Mouse (Mus musculus): Measurements from ENCODE around the gene Rufy4.
A peak's percentile ranks its signal among the peaks of the same experiment; 100 is the strongest.

Gene Rufy4

DNA sequence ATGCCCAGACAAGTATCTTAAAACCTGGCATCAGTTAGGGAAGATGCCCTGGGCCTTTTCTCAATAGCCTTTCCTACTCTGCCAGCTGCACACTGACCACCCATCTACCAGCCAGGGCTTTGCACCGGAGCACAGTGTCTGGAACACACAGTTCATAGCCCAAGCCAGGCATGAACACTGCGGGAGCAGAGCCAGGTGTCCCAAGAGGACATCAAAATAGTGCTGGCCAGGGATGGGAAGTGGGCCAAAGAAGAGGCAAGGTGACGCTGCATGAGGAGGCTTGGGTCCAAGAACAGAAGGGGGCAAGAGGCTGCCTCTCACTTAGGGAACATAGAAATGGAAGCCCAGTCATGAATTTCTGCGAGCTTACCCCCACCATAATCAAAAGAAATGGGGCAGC lies 19.7 kb upstream of the Rufy4 start:
- peak; percentile 32 for DNase-seq (ENCODE audit: low spot score)

- DNase-seq (ENCODE audit: low spot score) = no peak
Measured at GRCm38 (mm10) chr1:74106214-74106613, 19.1 kb upstream of the Rufy4 start.

- no peak for DNase-seq (ENCODE audit: low spot score)
Measured at GRCm38 (mm10) chr1:74107931-74108618, 17.3 kb upstream of the Rufy4 start.

- DNase-seq (ENCODE audit: low spot score) = no peak
Measured at GRCm38 (mm10) chr1:74109670-74110069, 15.7 kb upstream of the Rufy4 start.

DNA sequence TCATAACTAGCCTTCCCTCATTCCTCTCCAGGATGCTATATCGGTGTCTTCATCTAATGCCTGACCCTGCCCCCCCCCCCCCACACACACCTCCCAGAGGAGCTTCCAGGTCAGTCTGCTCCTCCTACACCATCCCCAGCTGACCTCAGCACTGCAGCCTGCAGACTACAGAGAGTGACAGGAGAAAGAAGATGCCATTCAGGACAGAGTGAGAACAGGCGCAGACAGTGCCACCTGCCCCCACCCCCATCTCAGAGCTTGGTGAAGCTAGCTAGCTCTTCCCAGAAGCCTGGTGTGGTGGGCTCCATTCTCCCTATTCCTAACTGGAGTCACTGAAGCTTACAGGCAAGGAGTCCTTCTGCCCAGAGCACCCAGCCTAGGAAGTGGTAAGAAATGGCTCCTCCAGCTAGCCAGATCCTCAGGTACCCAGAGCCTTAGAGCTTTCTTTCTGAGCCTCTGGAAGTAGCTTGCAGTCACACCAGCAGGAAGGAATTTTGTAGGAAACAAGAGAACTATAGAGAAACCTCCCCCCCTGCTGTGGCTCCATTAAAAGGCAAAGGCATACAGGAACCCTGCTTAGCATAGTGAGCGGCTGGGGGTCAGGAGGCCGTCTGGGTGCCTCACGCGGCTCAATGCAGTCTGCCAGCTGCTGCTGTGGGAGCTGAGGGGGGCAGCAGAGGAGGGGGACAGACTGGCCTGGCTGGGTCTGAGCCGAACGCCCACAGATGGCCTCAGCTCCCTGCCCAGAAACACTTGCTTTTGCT lies 14.2 kb upstream of the Rufy4 start:
- peak; percentile 39 for DNase-seq (ENCODE audit: low spot score)

DNA sequence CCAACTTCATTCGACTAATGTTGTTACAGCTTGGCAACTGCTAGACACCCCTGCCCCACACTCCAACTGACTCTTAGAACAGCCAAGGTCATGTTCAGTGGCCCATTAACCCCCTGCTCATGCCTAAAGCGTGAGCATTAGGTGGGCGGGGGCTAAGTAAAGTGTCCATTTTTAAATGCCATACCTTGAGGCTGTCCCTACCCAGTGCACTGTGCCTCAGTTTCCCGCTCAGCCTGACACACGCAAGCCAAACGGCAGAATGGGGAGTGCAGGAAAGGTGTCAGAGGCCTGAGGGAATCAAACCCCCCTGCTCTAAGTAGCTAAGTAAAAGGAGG lies 13.7 kb upstream of the Rufy4 start:
- DNase-seq (ENCODE audit: low spot score) = no peak

DNA sequence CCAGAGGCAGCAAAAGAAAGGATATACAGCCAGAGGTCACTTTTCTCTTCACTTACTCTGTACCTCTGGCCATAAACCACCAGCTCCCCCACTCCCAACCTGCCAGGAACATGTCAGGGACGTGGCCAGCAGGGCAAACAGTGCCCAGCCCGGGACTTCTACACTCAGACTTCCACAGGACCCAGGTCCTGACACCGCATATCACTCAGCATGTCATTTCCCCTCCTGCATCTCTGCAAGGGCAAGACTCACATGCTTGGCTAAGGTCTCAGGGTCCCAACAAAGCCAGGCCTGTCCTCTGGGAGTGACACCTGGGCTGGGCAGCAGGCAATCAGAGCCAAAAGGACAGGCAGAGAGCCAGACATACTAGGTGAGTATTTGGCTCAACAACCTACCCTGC lies 12.3 kb upstream of the Rufy4 start:
- DNase-seq (ENCODE audit: low spot score) = peak; percentile 9

DNA sequence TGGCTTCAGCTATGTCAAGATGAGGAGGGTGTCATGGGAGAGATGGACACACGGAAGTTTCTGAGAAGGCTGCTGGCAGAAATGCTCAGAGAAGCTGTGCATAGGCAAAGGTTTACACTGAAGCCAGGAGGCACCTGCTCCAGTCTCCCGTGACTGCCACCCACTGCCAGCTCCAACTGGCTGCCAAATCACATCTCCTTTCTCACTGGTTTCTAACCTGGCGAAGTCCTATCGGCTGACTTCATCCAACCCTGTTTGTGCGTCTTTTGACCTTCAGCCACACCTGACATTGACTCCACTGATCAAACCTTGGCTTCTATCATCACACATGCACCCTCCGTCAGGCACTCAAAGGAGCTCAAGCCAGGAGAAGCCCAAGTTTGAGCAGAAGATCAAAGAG lies 7.5 kb upstream of the Rufy4 start:
- no peak for DNase-seq (ENCODE audit: low spot score)

DNA sequence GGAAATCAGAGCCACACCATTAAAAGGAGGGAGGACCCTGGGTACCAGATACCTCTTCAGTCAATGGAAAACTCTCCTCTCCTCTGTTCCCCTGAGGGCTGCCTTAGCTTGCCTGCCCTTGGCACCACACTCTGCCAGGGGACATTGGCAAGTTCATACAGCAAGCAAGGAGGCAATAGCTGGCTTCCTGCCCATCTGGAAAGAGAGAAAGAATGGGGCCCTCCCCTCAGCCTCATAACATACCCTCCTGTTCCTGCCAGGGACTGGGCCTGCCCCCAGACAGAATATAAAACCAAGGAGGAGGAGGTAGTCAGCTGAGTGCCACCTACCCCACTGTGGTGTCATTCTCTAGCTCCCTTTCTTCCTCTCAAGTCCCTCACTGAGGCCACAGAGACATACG lies 6.2 kb upstream of the Rufy4 start:
- peak; percentile 44 for DNase-seq (ENCODE audit: low spot score)

DNA sequence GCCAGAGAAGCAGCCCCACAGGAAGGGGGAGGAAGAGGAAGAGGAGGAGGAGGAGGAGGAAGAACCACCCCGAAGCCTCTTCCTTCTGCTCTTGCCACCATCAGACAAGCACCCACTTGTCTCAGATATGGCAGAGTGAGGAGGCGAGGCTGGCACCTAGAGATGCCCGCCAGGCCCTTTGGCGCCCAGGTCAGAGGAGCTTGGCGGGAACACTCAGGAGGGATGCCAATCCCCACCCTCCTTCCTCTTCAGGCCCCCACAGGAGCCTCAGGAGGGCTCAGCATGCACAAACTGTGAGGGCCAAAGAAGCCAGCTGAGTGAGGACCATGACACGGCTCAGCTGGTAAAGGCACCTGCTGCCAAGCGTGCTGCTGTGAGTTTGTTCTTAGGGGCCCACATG lies 4.2 kb upstream of the Rufy4 start:
- DNase-seq (ENCODE audit: low spot score) = no peak

- DNase-seq (ENCODE audit: low spot score) = peak; percentile 77
Measured at GRCm38 (mm10) chr1:74121821-74122576, 3.3 kb upstream of the Rufy4 start.

- DNase-seq (ENCODE audit: low spot score) = no peak
Measured at GRCm38 (mm10) chr1:74123215-74123614, 2.1 kb upstream of the Rufy4 start.

GRCm38 (mm10) chr1:74124021-74124981 lies 1.0 kb upstream of the Rufy4 start, which contains the start of gene Tns1:
TSS of gene Tns1 (minus strand) at chr1:74124449.
- peak; percentile 74 for DNase-seq (ENCODE audit: low spot score)

DNA sequence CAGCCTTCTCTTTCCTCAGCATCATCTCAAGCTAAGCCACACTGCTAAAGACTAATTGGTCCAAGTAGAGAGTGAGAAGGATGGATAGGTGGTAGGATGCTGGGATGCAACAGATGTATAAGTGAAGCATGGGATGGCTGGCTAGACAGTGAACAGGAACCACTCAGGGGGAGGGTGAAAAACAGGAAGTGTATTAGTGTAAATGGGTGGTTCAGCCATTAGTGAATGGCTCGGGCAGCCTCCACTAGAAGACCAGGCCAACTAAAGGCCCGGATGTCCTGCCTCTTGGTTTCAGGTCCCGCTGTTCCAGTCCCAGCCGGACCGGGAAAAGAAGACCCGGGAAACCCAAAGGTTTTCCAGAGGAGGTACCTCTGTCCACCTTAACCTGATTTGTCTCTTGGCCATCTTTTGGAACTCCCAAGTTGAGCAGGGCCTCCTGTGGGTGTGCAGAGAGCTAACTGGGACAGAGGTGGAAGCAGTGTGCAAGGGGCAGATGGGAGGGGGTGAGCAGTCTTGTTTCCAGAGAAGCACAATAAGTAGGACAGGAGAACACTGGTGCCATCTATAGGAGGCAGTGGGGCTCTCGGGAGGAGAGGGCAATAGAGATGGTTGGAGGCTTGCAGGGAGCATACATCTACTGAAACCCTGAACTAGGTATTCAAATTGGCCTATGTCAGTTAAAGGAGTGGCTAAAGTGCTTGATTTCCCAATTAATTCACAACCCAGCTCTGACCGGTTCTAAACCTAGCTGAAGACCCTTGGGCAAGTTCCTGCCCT lies 5.7 kb downstream of the Rufy4 start:
- DNase-seq (ENCODE audit: low spot score) = no peak

DNA sequence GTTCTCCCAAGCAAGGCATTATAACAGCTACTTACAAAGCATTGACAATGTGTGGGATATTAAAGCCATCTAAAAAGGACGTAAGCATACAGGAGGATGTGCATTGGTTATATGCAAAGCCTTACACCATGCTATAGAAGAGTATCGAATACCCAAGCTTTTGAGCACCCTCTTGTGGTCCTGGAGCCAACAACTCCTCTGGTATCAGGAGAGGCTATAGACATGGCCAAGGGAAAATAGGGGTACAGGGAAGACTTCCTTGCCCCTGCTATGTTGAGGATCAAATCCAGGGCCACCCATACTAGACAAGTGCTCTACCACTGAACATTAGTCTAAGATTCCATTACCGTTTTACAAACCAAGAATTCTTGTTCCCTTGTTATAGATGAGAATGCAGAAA lies 6.7 kb downstream of the Rufy4 start:
- DNase-seq (ENCODE audit: low spot score) = no peak

DNA sequence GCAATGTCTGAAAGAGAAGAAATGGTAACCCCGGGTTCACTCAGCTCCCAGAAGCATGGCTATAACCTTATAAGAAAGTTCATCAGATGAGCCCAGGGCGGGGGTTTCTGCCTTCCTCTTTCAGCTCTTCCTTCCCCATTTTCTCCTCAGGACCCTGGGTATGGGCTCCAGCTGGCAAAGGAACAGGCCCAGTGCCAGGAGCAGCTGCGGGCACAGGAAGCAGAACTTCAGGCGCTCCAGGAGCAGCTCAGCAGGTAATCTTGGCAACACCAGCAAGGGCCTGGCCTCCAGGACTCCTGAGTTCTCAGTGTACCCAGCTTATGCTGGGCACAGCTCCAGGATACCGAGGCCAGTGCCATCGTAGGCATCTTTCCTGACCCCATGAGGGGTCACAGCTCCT lies 8.6 kb downstream of the Rufy4 start:
- DNase-seq (ENCODE audit: low spot score) = no peak

DNA sequence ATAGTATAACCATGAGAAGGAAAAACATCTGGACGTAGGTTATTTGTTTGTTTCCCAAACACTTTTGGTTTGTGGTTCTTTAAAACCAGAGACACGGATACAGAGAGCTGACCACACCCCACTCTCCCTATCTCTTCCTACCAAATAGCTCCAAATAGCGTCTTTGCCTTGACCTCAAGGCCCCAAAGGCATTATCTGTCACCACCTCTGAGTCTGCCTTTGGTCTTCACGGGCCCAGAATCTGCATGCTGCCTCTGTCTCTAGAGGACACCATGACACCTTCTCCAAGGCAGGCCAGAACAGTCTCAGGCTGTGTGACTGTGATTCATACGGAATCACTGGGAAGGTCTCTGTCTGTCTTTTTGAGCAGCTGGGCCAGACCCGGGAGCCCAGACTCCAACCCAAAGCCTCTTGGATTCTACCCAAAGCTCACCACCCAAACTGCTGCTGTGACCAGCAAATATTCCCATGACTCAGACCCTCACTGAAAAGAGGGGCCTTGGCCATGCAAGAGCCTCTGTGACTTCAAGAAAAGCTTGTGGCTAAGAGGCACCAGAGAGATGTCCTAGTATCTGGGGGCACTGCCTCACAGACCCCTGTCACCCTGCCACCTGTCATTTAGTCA lies 10.1 kb downstream of the Rufy4 start:
- no peak for DNase-seq (ENCODE audit: low spot score)

GRCm38 (mm10) chr1:74139415-74139814 lies 14.1 kb downstream of the Rufy4 start:
- DNase-seq (ENCODE audit: low spot score) = no peak

GRCm38 (mm10) chr1:74141781-74142180 lies 16.4 kb downstream of the Rufy4 start:
- DNase-seq (ENCODE audit: low spot score) = no peak

GRCm38 (mm10) chr1:74149106-74149885 lies 24.0 kb downstream of the Rufy4 start:
- DNase-seq (ENCODE audit: low spot score) = no peak
